Mouse (Mus musculus): ENCODE measurements at regions not wholly inside any gene's neighbourhood (a gene's known extent, or its start where the extent isn't known, plus 50 kb on each side); places are given as distances from the start of the nearest gene placed in this dataset.

- Histone ChIP-seq H3K4me3 (ENCODE audit: low read depth, low read length) (no peak overlapping the region), H3K9me3 (ENCODE audit: control insufficient read depth, low read length) (no peaks in the 10 kb centered on the region), H3K27me3 (ENCODE audit: control insufficient read depth, insufficient read depth, low read length) (no peaks in the 10 kb centered on the region), H3K27ac (replicated peaks) (no peak overlapping the region), H3K9ac (ENCODE audit: low read length) (no peak overlapping the region), H3K4me1 (replicated peaks; ENCODE audit: control insufficient read depth, insufficient read depth) (no peaks in the 10 kb centered on the region), H3K36me3 (ENCODE audit: control insufficient read depth, insufficient read depth, low read length) (no peaks in the 10 kb centered on the region), H3K4me2 (replicated peaks; ENCODE audit: low read depth) (no peak overlapping the region; the same call in 1 of the 2 replicates)
- 44% methylated on average over 12 of the region's 12 CpGs for WGBS
- ATAC-seq (ENCODE audit: low FRiP score, low TSS enrichment), result no peak
- DNase-seq (ENCODE audit: low spot score), result no peak
- TF ChIP-seq EP300 (optimal IDR thresholded peaks at IDR 0.05), result no peak
- TF ChIP-seq CTCF (IDR thresholded peaks at IDR 0.05; ENCODE audit: low read depth), result no peak
Observed at GRCm38 (mm10) chr3:149273993-149274692, 283.8 kb upstream of the Adgrl2 start.

- Histone ChIP-seq H3K4me1 (replicated peaks; ENCODE audit: control insufficient read depth, insufficient read depth) (no peaks in the 10 kb centered on the region), H3K4me3 (ENCODE audit: low read depth, low read length) (no peak overlapping the region), H3K9ac (ENCODE audit: low read length) (no peak overlapping the region), H3K9me3 (ENCODE audit: control insufficient read depth, low read length) (no peaks in the 10 kb centered on the region), H3K4me2 (replicated peaks; ENCODE audit: low read depth) (no peak overlapping the region), H3K27ac (replicated peaks) (no peak overlapping the region), H3K27me3 (ENCODE audit: control insufficient read depth, insufficient read depth, low read length) (no peaks in the 10 kb centered on the region), H3K36me3 (ENCODE audit: control insufficient read depth, insufficient read depth, low read length) (no peaks in the 10 kb centered on the region)
- no peak for DNase-seq (ENCODE audit: low spot score)
- no peak for TF ChIP-seq EP300 (optimal IDR thresholded peaks at IDR 0.05)
- TF ChIP-seq CTCF (IDR thresholded peaks at IDR 0.05; ENCODE audit: low read depth), result peak; percentile 40
- no peak for ATAC-seq (ENCODE audit: low FRiP score, low TSS enrichment)
Observed at GRCm38 (mm10) chr3:149270459-149270858, 280.1 kb upstream of the Adgrl2 start.

DNA sequence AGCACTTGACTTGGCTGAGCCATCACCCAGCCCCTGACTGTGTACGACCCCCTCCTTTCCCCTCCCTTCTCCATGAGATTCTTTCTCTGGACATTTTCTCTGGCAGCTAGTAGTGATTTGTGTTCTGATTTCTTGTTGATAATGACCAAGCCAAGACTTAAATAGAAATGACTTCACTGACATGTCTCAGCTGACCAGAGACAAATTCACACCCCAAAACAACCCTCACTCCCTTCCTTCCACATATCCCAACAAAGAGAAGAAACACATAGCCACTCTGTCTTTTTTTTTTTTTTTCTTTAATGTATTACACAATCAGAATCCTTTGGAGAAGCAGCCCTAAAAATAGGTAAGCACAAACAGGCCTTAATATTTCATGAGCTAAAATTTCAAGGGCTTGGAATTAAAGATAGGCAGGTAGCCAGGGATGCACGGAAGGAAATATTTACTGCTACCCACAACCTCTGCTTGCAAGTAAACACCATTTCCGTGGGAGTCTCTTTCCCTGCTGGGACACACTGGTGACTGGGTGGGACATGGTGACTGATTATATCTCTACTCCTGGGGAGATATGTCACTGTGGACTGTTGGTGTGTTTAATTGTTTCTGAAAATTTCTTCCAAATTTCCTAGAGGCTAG is 272.1 kb upstream of the Adgrl2 start:
- no peaks in the 10 kb centered on the region for H3K36me3 ChIP-seq (ENCODE audit: control insufficient read depth, insufficient read depth, low read length)
- H3K4me2 ChIP-seq (replicated peaks; ENCODE audit: low read depth), result no peak overlapping the region
- H3K9me3 ChIP-seq (ENCODE audit: control insufficient read depth, low read length), result no peaks in the 10 kb centered on the region
- 57% methylated on average over 3 of the region's 3 CpGs for WGBS
- ATAC-seq (ENCODE audit: low FRiP score, low TSS enrichment) (no peak), DNase-seq (ENCODE audit: low spot score) (no peak)
- H3K27me3 ChIP-seq (ENCODE audit: control insufficient read depth, insufficient read depth, low read length), result no peaks in the 10 kb centered on the region
- H3K9ac ChIP-seq (ENCODE audit: low read length), result no peak overlapping the region
- H3K27ac ChIP-seq (replicated peaks), result no peak overlapping the region
- no peaks in the 10 kb centered on the region for H3K4me1 ChIP-seq (replicated peaks; ENCODE audit: control insufficient read depth, insufficient read depth)
- TF ChIP-seq CTCF (IDR thresholded peaks at IDR 0.05; ENCODE audit: low read depth), result no peak
- TF ChIP-seq EP300 (optimal IDR thresholded peaks at IDR 0.05), result no peak
- no peak overlapping the region for H3K4me3 ChIP-seq (ENCODE audit: low read depth, low read length)

DNA sequence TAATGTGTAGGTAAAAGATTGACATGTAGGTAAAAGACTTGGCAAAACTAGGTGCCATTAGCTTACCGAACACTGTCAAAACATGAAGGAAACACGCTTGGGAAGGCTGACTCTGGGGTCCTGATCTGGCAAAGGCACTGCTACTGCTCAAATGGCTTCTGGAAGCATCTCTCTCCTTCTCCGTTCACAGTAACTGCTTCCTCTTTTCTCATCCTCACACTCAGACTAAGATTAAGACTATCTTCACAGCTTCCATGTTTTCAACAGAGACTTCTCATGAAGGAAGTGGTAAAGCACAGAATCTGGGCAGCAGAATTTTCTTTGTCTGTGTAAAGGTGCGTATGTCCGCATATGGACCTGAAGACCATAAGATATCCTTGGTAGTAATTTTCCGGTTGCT is 271.4 kb upstream of the Adgrl2 start:
- H3K9me3 ChIP-seq (ENCODE audit: control insufficient read depth, low read length), result no peaks in the 10 kb centered on the region
- ATAC-seq (ENCODE audit: low FRiP score, low TSS enrichment) (no peak), DNase-seq (ENCODE audit: low spot score) (no peak)
- H3K9ac ChIP-seq (ENCODE audit: low read length), result no peak overlapping the region
- WGBS, result 93% methylated on average over 6 of the region's 6 CpGs
- no peak overlapping the region for H3K4me3 ChIP-seq (ENCODE audit: low read depth, low read length)
- H3K4me1 ChIP-seq (replicated peaks; ENCODE audit: control insufficient read depth, insufficient read depth), result no peaks in the 10 kb centered on the region
- H3K27me3 ChIP-seq (ENCODE audit: control insufficient read depth, insufficient read depth, low read length), result no peaks in the 10 kb centered on the region
- TF ChIP-seq CTCF (IDR thresholded peaks at IDR 0.05; ENCODE audit: low read depth), result no peak
- TF ChIP-seq EP300 (optimal IDR thresholded peaks at IDR 0.05), result no peak
- H3K27ac ChIP-seq (replicated peaks), result no peak overlapping the region
- no peaks in the 10 kb centered on the region for H3K36me3 ChIP-seq (ENCODE audit: control insufficient read depth, insufficient read depth, low read length)
- H3K4me2 ChIP-seq (replicated peaks; ENCODE audit: low read depth), result no peak overlapping the region

GRCm38 (mm10) chr3:149258826-149259225 is 268.5 kb upstream of the Adgrl2 start:
- no peaks in the 10 kb centered on the region for H3K27me3 ChIP-seq (ENCODE audit: control insufficient read depth, insufficient read depth, low read length)
- DNase-seq (ENCODE audit: low spot score) (no peak), ATAC-seq (ENCODE audit: low FRiP score, low TSS enrichment) (no peak)
- no peak overlapping the region for H3K4me2 ChIP-seq (replicated peaks; ENCODE audit: low read depth)
- H3K9me3 ChIP-seq (ENCODE audit: control insufficient read depth, low read length), result no peaks in the 10 kb centered on the region
- TF ChIP-seq EP300 (optimal IDR thresholded peaks at IDR 0.05), result no peak
- TF ChIP-seq CTCF (IDR thresholded peaks at IDR 0.05; ENCODE audit: low read depth), result no peak
- H3K4me3 ChIP-seq (ENCODE audit: low read depth, low read length), result no peak overlapping the region
- no peak overlapping the region for H3K9ac ChIP-seq (ENCODE audit: low read length)
- H3K27ac ChIP-seq (replicated peaks), result no peak overlapping the region
- no peaks in the 10 kb centered on the region for H3K36me3 ChIP-seq (ENCODE audit: control insufficient read depth, insufficient read depth, low read length)
- no peaks in the 10 kb centered on the region for H3K4me1 ChIP-seq (replicated peaks; ENCODE audit: control insufficient read depth, insufficient read depth)
- 85% methylated on average over 6 of the region's 6 CpGs for WGBS

GRCm38 (mm10) chr3:149256891-149257290 is 266.5 kb upstream of the Adgrl2 start:
- no peaks in the 10 kb centered on the region for H3K27me3 ChIP-seq (ENCODE audit: control insufficient read depth, insufficient read depth, low read length)
- H3K4me2 ChIP-seq (replicated peaks; ENCODE audit: low read depth), result peak overlapping the region; percentile 14; the same call in 1 of the 2 replicates
- 21% methylated on average over 9 of the region's 9 CpGs for WGBS
- ATAC-seq (ENCODE audit: low FRiP score, low TSS enrichment) (no peak), DNase-seq (ENCODE audit: low spot score) (no peak)
- no peaks in the 10 kb centered on the region for H3K4me1 ChIP-seq (replicated peaks; ENCODE audit: control insufficient read depth, insufficient read depth)
- H3K9me3 ChIP-seq (ENCODE audit: control insufficient read depth, low read length), result no peaks in the 10 kb centered on the region
- H3K36me3 ChIP-seq (ENCODE audit: control insufficient read depth, insufficient read depth, low read length), result no peaks in the 10 kb centered on the region
- TF ChIP-seq CTCF (IDR thresholded peaks at IDR 0.05; ENCODE audit: low read depth), result no peak
- no peak for TF ChIP-seq EP300 (optimal IDR thresholded peaks at IDR 0.05)
- no peak overlapping the region for H3K4me3 ChIP-seq (ENCODE audit: low read depth, low read length)
- no peak overlapping the region for H3K9ac ChIP-seq (ENCODE audit: low read length)
- no peak overlapping the region for H3K27ac ChIP-seq (replicated peaks)
